Mouse (Mus musculus) kidney, adult 11 months (tissue): ENCODE results near the gene H2-M10.3.
"Not testable (repeated sequence)": the region's sequence is repeated elsewhere in the genome, so short reads cannot be mapped to it uniquely, and the experiment has no call there.

Experiments
- DNase-seq: peaks from one replicate; pipeline ENCODE4 v3.0.0; 2022

Gene H2-M10.3

GRCm38 (mm10) chr17:36368317-36368716, at the start of gene H2-M10.3:
Gene H2-M10.3 (minus strand): TSS chr17:36368417.
- DNase-seq = not testable (repeated sequence)

GRCm38 (mm10) chr17:36417416-36417815, 49.2 kb upstream of the H2-M10.3 start:
- no peak for DNase-seq

GRCm38 (mm10) chr17:36415407-36415806, 47.2 kb upstream of the H2-M10.3 start:
- no peak for DNase-seq

GRCm38 (mm10) chr17:36414361-36414760, 46.1 kb upstream of the H2-M10.3 start:
- no peak for DNase-seq

GRCm38 (mm10) chr17:36389907-36390306, 21.7 kb upstream of the H2-M10.3 start:
- no peak for DNase-seq

GRCm38 (mm10) chr17:36362404-36362803, 5.8 kb downstream of the H2-M10.3 start:
- DNase-seq = not testable (repeated sequence)

GRCm38 (mm10) chr17:36357512-36357911, 10.7 kb downstream of the H2-M10.3 start:
- DNase-seq = not testable (repeated sequence)

- no peak for DNase-seq
Observed at GRCm38 (mm10) chr17:36355763-36356162, 12.5 kb downstream of the H2-M10.3 start.

GRCm38 (mm10) chr17:36355343-36355742, 12.9 kb downstream of the H2-M10.3 start:
- DNase-seq = peak; percentile 40

GRCm38 (mm10) chr17:36326055-36326454, 42.2 kb downstream of the H2-M10.3 start, which contains the start of gene H2-M10.1:
Gene H2-M10.1 (minus strand): TSS chr17:36326155.
- DNase-seq = no peak

GRCm38 (mm10) chr17:36315689-36316253, 52.4 kb downstream of the H2-M10.3 start:
- DNase-seq = no peak

GRCm38 (mm10) chr17:36315041-36315688, 53.1 kb downstream of the H2-M10.3 start:
- peak; percentile 41 for DNase-seq
